Mouse (Mus musculus): ENCODE measurements around the gene Ldb3.

DNA sequence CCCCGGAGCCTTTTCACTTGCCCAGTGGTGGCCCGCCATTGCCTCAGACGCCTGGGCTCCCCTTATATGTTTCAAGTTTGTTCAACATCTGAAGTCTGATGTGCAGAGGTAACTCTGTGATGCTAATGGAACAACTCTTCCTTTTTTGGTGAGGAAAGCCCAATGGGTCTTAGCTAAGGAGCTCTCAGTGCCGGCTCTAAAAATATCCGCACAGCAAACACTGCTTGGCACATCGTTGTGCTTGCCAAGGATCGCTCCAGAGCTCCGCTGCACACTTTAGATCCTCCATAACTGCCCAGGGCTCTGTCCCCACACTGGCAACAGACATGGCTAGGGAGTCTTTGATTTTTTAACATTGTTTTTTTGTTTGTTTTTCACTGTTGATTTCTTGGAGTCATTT is 59.7 kb downstream of the Ldb3 start:
- TF ChIP-seq CTCF (conservative IDR thresholded peaks at IDR 0.05; ENCODE audit: low read length) = no peak
- TF ChIP-seq NANOG (IDR thresholded peaks at IDR 0.05; ENCODE audit: borderline replicate concordance, low read length) = no peak
